Mouse (Mus musculus): ENCODE data around the gene Elfn2. TPM values are rescaled to one million over a fixed set of nuclear protein-coding genes. Genes with fewer than 3 reads are reported as not detected.

The Elfn2 gene
- total RNA-seq, 2 experiments from 2014 or later: 0.27 to 0.70 TPM

- DNase-seq (ENCODE audit: low spot score in 2 of 2): no peak
These were observed 35.1 kb downstream of the Elfn2 start for GRCm38 (mm10) chr15:78683474-78683873.

DNA sequence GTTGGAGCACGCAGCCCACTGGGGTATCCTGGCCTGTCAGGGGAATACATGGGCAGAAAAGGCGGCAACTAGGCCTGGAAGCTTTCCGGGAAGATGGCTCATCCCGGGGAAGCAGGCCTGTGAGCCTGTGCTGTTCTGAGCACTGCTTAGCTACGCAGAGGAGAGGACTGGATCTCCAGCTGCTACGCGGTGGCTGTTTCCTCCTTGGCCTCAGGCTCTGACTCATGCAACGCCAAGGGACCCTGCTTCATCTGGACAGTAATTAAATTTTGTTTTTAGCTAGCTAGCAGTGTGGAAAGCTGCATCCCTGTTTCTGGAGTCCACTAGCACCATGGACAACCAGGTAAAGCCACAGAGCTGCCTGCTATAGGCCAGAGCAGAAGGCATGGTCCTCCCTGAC, 36.8 kb downstream of the Elfn2 start:
- DNase-seq (ENCODE audit: low spot score in 2 of 2): no peak

- DNase-seq (ENCODE audit: low spot score in 2 of 2): no peak
These were observed 37.3 kb downstream of the Elfn2 start for GRCm38 (mm10) chr15:78681301-78681700.

GRCm38 (mm10) chr15:78680291-78680690, 38.3 kb downstream of the Elfn2 start:
- DNase-seq (ENCODE audit: low spot score in 2 of 2): no peak

DNA sequence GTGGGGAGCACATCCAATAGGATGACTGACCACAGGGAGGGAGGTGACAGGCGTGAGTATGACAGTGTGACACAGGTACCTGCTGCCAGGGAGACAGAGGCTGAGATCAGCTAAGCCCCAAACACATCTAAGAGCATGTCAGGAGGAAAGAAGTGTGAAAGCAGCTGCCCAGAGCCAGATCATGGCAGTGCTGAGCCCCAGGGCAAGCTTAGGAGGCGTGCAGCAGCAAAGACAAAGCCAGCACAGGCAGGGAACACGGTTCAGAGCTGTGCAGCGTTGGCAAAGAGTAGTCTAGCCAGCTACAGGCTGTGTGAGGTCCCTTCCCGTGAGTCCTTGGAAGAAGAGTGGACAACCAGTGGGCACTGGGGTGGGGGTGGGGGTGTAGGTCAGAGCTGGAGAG, 40.9 kb downstream of the Elfn2 start:
- no peak for DNase-seq (ENCODE audit: low spot score in 2 of 2)

DNA sequence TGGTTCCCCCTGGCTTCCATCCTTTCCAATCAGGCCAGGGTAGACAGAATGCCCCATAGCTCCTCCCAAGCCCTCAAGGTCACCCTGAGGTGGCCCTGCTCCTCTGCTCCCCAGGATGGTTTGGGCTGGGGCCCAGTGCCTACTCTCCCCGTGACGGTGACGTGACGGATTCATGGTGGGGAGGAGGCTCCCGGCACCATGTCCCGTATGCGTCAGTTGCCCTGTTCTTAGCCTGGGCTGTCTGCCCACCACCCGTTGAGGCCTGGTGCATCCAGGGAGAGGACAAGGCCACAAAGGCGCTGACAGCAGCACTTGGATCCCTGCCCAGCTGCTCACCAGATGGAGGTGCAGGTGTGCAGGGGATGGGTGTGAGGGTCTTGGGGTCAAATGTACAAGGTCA, 41.6 kb downstream of the Elfn2 start:
- DNase-seq (ENCODE audit: low spot score in 2 of 2): no peak

DNA sequence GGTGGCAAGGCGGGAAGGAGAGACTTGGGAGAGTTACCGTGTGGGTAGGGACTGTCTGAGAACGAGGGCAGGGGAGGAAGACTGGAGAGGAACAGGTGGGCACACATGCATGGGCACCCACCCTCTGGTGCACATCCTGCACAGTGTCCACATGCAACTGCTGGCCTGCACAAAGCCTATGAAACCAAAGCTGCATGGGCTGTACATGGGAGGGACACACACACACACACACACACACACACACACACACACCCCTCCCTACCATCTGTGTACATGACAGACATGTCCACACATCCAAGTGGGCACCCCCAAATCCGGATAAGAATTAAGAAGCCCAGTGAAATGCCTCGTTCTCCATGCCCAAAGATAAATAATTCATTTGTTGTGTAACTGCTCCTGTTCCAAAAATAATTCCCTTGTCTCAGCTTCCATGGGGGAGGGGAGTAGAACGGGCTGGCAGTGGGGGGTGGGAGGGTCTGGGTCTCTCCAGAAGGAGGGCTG, 43.6 kb downstream of the Elfn2 start:
- DNase-seq (ENCODE audit: low spot score in 2 of 2): no peak

DNA sequence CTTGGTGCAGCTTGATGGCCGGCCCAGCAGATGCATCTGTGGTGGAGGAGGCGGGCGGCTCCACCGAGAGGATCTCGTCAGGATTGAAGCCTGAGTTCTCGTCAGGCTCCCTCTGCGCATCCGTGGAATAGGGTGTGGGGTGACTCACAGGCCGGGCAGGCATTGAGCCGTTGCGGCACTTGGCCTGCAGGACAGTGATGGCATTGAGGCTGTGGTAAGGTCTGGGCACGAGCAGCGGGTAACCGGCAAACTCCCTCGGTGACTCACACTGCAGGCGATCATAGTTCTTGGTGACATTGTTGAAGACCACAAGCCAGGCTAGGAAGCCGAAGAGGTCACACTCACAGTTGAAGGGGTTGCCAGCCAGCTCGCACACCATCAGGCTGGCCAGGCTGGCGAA, 45.1 kb downstream of the Elfn2 start:
- no peak for DNase-seq (ENCODE audit: low spot score in 2 of 2)

GRCm38 (mm10) chr15:78670341-78670740, 48.2 kb downstream of the Elfn2 start:
- DNase-seq (ENCODE audit: low spot score in 2 of 2): peak in 1 of 2 experiments; percentile 45

GRCm38 (mm10) chr15:78669221-78669871, 49.2 kb downstream of the Elfn2 start:
- no peak for DNase-seq (ENCODE audit: low spot score in 2 of 2)

DNA sequence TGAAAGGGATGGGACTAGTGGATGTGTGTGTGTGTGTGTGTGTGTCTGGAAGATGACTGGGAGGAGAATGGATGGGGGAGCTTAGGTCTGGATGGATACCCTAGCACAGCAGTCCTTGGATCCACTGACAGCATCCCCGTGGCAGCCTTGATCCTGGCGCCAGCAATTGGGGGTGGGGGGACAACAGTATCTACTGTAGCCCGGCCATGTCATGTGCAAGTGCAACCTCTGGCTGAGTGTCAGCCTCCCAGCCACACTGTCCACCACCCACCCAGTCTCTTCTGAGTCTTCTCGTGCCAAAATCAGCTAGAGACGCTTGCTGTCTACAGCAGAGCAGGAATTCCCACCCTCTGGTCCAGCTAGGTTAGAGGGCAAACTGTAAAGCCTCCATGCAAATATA, 54.3 kb downstream of the Elfn2 start:
- no peak for DNase-seq (ENCODE audit: low spot score in 2 of 2)

- no peak for DNase-seq (ENCODE audit: low spot score in 2 of 2)
These were observed 67.4 kb downstream of the Elfn2 start for GRCm38 (mm10) chr15:78651169-78651568.

DNA sequence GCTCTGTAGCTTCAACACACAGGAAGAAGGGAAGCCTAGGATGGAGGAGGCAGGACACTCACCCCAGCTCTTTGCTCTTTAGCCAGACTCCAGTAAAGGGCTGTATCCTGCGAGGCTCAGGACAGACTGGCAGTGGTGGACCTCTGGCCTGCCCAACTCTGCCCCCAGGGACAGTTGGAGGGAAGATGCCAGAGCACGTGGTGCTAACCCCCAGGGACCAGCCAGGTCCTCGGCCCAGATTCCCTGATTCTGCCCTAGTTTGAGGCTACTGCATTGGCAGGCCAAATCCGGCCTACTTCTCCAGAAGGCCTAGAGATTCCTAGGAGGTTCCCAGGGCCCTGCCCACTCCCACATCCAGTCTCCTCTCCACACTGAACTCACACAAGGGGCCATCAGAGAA, 70.8 kb downstream of the Elfn2 start:
- no peak for DNase-seq (ENCODE audit: low spot score in 2 of 2)

GRCm38 (mm10) chr15:78644606-78645005, 74.0 kb downstream of the Elfn2 start:
- no peak for DNase-seq (ENCODE audit: low spot score in 2 of 2)

DNA sequence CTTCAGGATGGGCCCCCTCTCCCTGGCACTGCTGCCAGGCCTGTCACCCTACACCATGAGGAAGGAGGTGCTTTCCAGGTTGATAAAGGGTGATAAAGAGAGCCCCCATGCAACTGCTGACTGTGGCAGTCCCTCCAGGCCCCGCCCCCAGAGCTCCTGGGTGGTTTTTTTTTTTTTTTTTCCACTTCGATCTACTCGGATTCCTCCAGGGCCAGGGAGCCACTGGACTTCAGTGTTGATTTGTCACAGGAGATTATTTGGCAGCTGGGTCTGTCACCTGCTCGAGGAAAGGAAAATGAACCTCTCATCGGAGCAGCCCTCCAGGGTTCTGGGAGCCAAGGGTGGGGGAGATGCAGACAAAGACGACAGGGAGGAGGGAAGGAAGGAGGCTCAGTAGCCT, 74.9 kb downstream of the Elfn2 start:
- no peak for DNase-seq (ENCODE audit: low spot score in 2 of 2)

DNA sequence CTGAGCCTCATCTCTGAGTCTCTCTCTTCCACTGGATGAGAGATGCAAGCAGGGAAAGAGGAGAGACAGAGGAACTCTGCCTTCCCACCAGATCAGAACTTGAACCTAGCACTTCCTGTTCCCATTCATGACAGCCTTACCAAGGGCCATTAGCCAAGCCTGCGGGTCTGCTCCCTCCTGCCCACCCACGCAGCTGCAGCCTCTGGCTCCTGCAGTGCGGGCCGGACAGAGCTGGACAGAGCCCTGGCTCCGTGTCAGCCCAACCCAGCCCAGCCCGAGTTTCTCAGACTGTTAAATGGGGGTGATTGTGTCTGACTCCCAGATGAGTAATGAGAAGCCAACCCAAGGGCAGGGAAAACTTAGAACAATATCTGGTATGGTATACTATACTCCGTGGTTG, 83.3 kb downstream of the Elfn2 start:
- peak; percentile 37 to 55 for DNase-seq (ENCODE audit: low spot score in 2 of 2)

DNA sequence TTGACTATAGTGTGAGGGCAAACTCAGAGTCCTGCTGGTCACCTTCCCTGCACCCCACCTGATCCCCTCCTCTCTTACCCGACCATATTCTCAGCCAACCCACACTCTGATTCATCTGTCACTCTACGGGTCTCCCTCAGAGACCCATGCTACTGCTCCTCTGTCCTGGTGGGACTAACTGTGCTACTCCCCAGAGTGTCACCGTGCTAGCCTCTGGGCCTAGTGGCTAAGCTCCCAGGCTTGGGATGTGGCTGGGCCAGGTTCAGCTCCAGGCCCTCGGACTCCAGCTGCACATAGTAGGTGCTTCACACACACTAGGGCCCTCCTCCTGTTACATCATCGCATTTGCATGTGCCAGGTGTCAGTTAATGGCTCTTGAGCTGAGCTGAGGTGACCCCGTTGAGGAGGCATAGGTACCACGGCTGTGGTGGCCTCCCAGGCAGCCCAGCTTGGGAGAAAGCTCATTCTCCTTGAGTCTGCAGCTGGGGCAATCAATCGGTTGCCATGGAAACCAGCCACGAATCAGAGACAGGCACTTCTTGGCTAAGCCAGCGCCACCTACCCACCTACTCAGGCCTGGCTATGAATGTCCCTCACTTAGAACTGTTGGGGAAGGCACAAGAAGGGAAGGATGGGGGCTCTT, 84.4 kb downstream of the Elfn2 start:
- no peak for DNase-seq (ENCODE audit: low spot score in 2 of 2)

GRCm38 (mm10) chr15:78633413-78633812, 85.2 kb downstream of the Elfn2 start:
- no peak for DNase-seq (ENCODE audit: low spot score in 2 of 2)

- DNase-seq (ENCODE audit: low spot score in 2 of 2): no peak
These were observed 86.2 kb downstream of the Elfn2 start for GRCm38 (mm10) chr15:78632387-78632786.

- DNase-seq (ENCODE audit: low spot score in 2 of 2): no peak
These were observed 92.3 kb downstream of the Elfn2 start for GRCm38 (mm10) chr15:78626285-78626684.

GRCm38 (mm10) chr15:78624961-78625360, 93.6 kb downstream of the Elfn2 start:
- no peak for DNase-seq (ENCODE audit: low spot score in 2 of 2)

GRCm38 (mm10) chr15:78624431-78624950, 94.1 kb downstream of the Elfn2 start:
- DNase-seq (ENCODE audit: low spot score in 2 of 2): peak; percentile 45 to 77

GRCm38 (mm10) chr15:78623426-78623825, 95.1 kb downstream of the Elfn2 start:
- peak; percentile 47 to 66 for DNase-seq (ENCODE audit: low spot score in 2 of 2)
